Mouse (Mus musculus) gastrocnemius, postnatal 10 days (tissue): ENCODE measurements around the gene Fuom. TPM values are rescaled to one million over a fixed set of nuclear protein-coding genes. Genes with fewer than 3 reads are reported as not detected.
"Not testable (repeated sequence)": the region's sequence is repeated elsewhere in the genome, so short reads cannot be mapped to it uniquely, and the experiment has no call there.

Experiments
- DNase-seq: peaks from one replicate; pipeline ENCODE4 v3.0.0; 2021; ENCODE audit warnings: mixed read lengths
- long read RNA-seq, 2 experiments: library from polyadenylated mRNA; stranded (forward); transcript quantifications; one replicate each; pipeline ENCODE4 v2.0.0; 2021
- total RNA-seq, 2 experiments: library from RNA; stranded (reverse); gene quantifications; 2 replicates each; pipeline ENCODE4 v1.2.3; 2021

The Fuom gene
- 10 to 100 TPM; 31.2 TPM for total RNA-seq
- long read RNA-seq, experiment 1, partial matches to known transcripts: 0 of 7 reads
- long read RNA-seq, experiment 1, other reads (novel, unspliced or antisense): 2 of 7 reads
- long read RNA-seq, experiment 2, transcript Fuom-201 (6 exons, 685 nt): major isoform, 11 of 19 reads
- long read RNA-seq, experiment 2, partial matches to known transcripts: 1 of 19 reads
- long read RNA-seq, experiment 2, other reads (novel, unspliced or antisense): 5 of 19 reads

DNA sequence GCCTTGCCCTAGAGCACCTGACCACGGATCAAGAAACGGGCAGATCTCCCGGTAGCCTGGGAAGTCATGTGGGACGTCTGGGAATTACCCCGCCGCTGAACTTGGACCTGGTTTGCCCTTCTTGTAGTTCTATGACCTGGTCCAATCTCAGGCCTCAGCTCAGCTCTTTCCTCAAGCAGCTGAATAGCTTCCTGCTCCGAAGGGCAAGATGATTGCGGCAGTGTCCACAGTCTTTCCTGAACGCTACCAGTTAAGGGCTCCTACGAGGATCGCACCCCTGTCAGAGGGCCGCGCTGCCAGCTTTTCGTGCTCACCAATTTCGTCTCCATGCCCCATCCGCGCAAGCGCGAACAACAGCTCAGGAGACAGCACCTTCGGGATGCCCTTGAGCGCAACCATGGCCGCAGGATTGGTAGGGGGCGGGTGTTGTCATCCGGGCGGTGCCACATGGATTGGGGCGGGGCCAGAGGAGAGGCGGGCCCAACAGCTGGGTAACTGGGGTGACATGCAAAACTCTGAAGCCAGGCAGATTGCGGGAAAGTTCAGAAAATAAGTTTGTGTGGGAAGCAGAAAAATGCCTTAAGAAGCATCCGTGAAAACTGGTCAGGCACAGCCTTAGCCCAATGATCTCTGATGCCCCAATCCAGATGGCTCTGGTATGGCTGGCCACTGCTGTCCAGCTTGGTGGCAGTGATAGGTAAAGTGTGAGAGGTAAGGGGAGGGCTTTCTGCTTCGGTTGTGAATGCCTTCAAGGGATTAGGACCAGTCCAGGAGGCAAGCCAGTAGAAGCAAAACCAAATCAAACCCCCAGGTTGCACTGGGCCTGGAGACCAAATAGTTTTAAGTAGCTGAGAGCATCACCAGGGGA is at the start of gene Fuom:
Fuom (minus strand) TSS at position 449 of the 868 bp plus-strand sequence.
- DNase-seq: peak; percentile 86

DNA sequence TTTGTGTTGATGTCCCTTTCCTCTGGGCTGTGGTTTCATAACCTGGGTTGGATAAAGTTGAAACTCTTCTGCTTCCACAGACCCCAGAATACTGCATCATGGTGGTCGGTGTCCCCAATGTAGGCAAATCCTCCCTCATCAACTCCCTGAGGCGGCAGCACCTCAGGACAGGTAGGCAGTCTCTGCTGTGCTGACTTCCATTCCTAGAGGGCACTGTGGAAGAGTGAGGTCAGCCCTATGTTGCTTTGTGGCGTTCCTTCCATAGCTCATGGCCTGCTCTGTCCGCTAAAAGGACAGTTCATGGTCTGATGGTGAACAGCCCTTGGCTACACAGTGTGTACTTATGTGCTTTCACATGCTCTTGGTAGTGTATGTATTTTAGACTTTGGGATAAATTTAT is 42.3 kb upstream of the Fuom start:
- DNase-seq: no peak

GRCm38 (mm10) chr7:140141350-140141749 is 39.1 kb upstream of the Fuom start:
- DNase-seq: peak; percentile 61

GRCm38 (mm10) chr7:140138021-140138310 is 35.7 kb upstream of the Fuom start:
- DNase-seq: no peak

DNA sequence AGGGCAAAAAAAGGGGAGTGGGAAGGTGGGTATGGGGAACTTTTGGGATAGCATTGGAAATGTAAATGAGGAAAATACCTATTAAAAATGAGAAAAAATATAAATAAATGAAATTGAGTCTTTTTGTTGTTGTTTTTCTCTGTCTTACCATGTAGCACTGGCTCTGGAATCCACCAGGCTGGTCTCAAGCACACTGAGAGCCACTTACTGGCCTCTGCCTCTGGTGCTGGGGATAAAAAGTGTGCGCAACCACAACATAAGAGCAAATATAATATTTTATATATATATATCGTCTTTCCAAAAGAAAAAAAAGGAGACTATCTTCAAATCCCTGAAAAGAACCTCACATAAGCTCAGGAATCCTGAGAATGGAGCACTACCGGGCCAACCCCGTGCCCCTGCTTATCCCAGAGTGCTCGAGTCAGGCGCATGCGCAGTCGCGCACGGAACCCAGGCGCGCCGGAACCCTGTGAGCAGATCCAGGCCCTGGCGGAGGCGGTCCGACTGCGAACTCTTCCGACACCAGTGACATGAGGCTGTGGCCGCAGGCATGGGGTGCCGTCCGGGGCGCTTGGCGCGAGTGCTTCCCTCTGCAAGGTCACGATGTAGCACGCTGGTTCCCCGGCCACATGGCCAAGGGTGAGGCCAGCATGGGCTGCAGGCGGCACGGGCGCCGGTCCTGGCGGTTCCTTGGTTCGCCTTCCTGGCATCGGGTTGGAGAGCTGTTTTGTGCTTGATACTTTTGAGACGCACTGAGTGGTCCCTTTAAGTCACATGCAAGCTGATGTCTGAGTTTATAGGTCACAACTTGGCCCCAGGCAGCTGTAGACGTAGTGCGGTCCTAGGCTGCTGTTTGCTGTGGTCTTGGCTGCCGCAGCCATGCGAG is 35.1 kb upstream of the Fuom start, which contains the start of gene Mtg1:
Mtg1 (plus strand) TSS at position 430 of the 886 bp plus-strand sequence.
- DNase-seq: peak; percentile 99

- DNase-seq: no peak
Measured at GRCm38 (mm10) chr7:140135106-140135770, 33.0 kb upstream of the Fuom start.

- DNase-seq: not testable (repeated sequence)
Measured at GRCm38 (mm10) chr7:140134033-140134432, 31.8 kb upstream of the Fuom start.

GRCm38 (mm10) chr7:140132184-140132583 is 29.9 kb upstream of the Fuom start:
- DNase-seq: not testable (repeated sequence)

GRCm38 (mm10) chr7:140127911-140128310 is 25.7 kb upstream of the Fuom start:
- DNase-seq: no peak

DNA sequence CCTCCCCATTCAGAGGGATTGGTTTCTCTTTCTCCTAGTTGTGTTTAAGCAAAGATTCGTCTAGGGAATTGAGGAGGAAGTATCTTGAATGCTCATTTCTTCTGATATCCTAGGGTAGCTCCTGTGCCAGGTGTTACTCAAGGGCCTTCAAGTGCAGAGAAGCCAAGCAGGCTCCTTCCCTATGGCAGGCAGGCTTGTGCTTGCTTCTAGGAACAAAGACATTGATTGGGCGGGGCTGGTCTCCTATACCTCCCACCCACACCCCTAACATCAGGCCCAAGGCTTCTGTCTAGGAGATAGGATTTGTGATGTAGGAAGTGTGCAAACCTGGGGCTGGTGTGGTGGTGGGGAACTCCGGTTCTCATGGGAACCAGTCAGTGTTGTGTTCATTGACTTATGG is 24.7 kb upstream of the Fuom start:
- no peak for DNase-seq

- no peak for DNase-seq
Measured at GRCm38 (mm10) chr7:140126022-140126350, 23.7 kb upstream of the Fuom start.

GRCm38 (mm10) chr7:140125278-140126021 is 23.2 kb upstream of the Fuom start:
- DNase-seq: peak; percentile 93

- DNase-seq: no peak
Measured at GRCm38 (mm10) chr7:140124382-140124781, 22.1 kb upstream of the Fuom start.

DNA sequence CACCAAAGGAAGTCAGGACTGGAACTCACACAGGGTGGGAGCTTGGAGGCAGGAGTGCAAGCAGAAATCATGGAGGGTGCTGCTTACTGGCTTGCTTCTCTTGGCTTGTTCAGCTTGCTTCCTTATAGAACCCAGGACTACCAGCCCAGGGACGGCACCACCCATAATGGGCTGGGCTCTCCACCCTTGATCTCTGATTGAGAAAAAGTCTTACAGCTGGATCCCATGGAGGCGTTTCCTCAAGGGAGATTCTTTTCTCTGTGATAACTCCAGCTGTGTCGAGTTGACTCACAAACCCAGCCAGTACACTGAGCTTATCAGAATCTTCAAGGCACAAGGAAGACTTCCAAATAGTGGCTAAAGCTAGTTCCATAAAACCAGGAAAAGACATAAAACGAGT is 20.5 kb upstream of the Fuom start:
- DNase-seq: no peak

DNA sequence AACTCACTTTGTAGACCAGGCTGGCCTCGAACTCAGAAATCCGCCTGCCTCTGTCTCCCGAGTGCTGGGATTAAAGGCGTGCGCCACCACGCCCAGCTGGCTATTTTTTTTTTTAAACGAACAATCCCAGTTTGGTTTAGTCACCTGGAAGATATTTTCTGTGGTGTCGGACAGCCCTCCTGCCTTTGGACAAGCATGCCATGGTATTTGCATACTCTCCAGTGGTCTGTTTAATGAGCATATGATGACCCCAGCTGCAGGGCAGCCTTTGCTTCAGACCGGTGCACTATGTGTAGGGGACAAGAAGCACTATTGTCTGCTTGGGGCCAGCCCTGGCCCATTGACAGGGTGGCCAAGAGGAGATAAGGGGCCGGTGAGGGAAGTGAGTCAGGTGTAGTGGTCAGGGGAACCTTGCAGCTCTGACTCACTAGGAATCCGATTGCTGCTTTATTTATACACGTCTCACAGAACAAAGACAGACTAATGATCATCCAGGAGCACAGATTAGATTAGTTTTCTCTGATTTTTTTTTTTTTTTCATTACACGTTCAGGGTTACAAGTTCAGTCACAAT is 19.2 kb upstream of the Fuom start:
- DNase-seq: no peak

DNA sequence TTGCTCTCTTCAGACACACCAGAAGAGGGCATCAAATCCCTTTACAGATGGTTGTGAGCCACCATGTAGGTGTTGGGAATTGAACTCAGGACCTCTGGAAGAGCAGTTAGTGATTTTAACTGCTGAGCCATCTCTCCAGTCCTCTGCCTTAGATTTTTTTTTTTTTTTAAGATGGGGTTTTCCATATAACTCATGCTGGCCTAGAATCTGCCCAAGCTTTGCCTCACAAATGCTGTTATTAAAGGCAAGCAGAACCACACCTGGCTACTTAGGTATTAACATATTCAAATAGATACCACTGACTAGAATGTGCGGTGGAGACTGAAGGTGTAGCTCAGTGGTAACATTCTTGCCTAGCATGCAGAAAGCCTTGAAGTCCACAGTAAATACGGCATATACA is 18.2 kb upstream of the Fuom start:
- no peak for DNase-seq

- peak; percentile 85 for DNase-seq
Measured at GRCm38 (mm10) chr7:140116329-140117054, 14.3 kb upstream of the Fuom start, which contains the start of gene Echs1. Echs1 (minus strand) TSS chr7:140116476.

DNA sequence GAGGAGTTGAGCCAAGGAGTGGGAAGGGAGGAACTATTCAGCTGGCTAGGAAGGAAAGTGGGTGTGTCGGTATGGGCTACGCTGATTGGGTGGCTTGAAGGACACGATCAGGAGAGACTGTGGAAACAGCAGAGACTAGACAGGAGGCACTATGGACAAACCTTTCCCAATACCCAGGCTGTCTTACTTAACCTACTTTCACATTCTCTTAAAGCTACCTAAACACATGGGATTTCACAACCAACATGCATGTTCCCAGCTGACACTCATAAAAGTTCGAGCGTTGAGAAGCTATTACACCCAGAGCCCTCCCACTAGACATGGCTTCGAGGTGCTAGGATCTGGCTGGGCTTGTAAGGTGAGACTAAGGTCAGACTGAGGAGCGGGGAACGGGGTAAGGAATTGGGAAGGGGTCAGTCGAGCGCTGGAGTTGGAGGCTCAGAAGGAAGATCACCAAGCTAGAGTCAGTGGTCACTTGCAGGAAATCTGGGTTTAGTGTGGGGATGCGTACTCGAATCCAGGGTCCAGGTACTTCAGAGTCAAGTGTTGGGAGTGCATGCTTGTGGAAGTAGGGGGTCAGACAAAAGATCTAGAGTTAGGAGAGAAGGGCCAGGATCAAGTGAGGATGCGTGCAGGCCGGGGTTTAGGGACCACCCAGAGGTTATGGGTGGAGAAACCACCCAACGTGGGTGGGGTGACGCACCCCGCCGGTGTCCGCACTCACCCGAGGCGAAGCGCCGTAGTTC is 13.5 kb upstream of the Fuom start, which contains the start of gene Paox:
Paox (plus strand) TSS at position 217 of the 746 bp plus-strand sequence.
- DNase-seq: peak; percentile 38

- DNase-seq: no peak
Measured at GRCm38 (mm10) chr7:140111943-140112342, 9.7 kb upstream of the Fuom start.
